23 mouse cellular contexts compared by ENCODE assay signal in the genomic region with DNA sequence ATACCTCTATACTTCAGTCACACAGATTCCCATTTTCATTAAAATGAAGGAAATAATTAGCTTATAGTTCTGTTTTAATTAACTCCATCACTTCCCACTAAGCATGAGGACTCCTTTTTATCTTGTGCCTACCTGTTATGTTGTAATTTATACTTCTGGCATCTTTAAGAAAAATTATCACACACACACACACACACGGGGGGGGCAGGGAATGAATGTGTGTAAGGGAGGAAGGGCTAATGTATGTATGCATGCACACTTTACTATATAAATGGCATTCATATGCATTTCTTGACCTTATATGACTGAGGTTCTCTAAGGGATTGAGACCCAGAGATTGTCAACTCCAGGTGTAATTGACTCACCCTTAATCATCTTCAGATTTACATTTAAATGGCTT. TPM values are rescaled to one million over a fixed set of nuclear protein-coding genes. Genes with fewer than 3 reads are reported as not detected.
DNase-seq lines count a peak whose midpoint lies in the region; ATAC-seq and TF ChIP-seq lines count a peak whose summit lies in the region.
"Had no signal": no experiment of that assay in that cellular context is flagged by ENCODE, and none has a peak within 500 bp of the region (broad histone marks: within the 10 kb centered on the region; RNA-seq: fewer than 3 reads in every experiment).

No protein-coding gene starts in this region.

- no peak for TF ChIP-seq CTCF in gastrocnemius, adult 2 months (IDR thresholded peaks at IDR 0.05)

- peaks cover 3% of the 10 kb centered on the region for H3K4me1 ChIP-seq in liver, embryonic 16.5 days (ENCODE audit: control insufficient read depth, low read depth, low read length)
- H3K4me1 ChIP-seq: embryonic facial prominence, embryonic 10.5 days; embryonic facial prominence, embryonic 13.5 days had no signal

- no peak overlapping the region for H3K4me2 ChIP-seq in liver, embryonic 16.5 days (ENCODE audit: low read depth, low read length)
- H3K4me2 ChIP-seq: embryonic facial prominence, embryonic 13.5 days; heart, embryonic 13.5 days; hindbrain, embryonic 14.5 days had no signal

- H3K9ac ChIP-seq in liver, embryonic 16.5 days (ENCODE audit: low read depth, low read length) = no peak overlapping the region
- H3K9ac ChIP-seq: embryonic facial prominence, embryonic 13.5 days; forebrain, postnatal 0 days; heart, embryonic 13.5 days; hindbrain, embryonic 14.5 days had no signal

- ATAC-seq in liver, embryonic 16.5 days (ENCODE audit: low read depth) = 0 out of 2 replicates have a peak, but pooled peaks have one; percentile 27
- ATAC-seq in erythroblast, adult 5-6 weeks (replicated peaks; ENCODE audit: low FRiP score, poor library complexity, severe bottlenecking) = peak; percentile 78
- ATAC-seq: forebrain, embryonic 14.5 days; forebrain, postnatal 0 days; hindbrain, postnatal 0 days; inflammation-experienced regulatory T-cells, adult 6 months; Patski had no signal

- H3K27ac ChIP-seq in gastrocnemius, adult 2 months = peak overlapping the region; percentile 84
- no peak overlapping the region for H3K27ac ChIP-seq in liver, embryonic 16.5 days (ENCODE audit: low read length)
- H3K27ac ChIP-seq: embryonic facial prominence, embryonic 10.5 days; embryonic facial prominence, embryonic 13.5 days; heart, adult 2 months; heart, embryonic 10.5 days; heart, embryonic 13.5 days; hindbrain, embryonic 14.5 days; hindbrain, postnatal 0 days had no signal

- H3K9me3 ChIP-seq in liver, embryonic 16.5 days (replicated peaks; ENCODE audit: control insufficient read depth, low read length) = no peaks in the 10 kb centered on the region
- H3K9me3 ChIP-seq: embryonic facial prominence, embryonic 10.5 days; embryonic facial prominence, embryonic 13.5 days; heart, embryonic 10.5 days; heart, embryonic 13.5 days had no signal

- no peaks in the 10 kb centered on the region for H3K36me3 ChIP-seq in liver, embryonic 16.5 days (ENCODE audit: control insufficient read depth, insufficient read depth)
- H3K36me3 ChIP-seq: embryonic facial prominence, embryonic 10.5 days; embryonic facial prominence, embryonic 13.5 days; heart, embryonic 10.5 days; heart, embryonic 13.5 days had no signal

- intact Hi-C loops in gastrocnemius, adult 2 months (cut with DNase I) = no loop called here

- WGBS in liver, embryonic 16.5 days (ENCODE audit: insufficient replicate concordance) = 45% methylated on average over 1 of the region's 1 CpGs

- no peak overlapping the region for H3K4me3 ChIP-seq in gastrocnemius, adult 2 months
- no peak overlapping the region for H3K4me3 ChIP-seq in liver, embryonic 16.5 days (ENCODE audit: low read depth, low read length)
- H3K4me3 ChIP-seq: embryonic facial prominence, embryonic 10.5 days; embryonic facial prominence, embryonic 13.5 days; heart, adult 2 months; heart, embryonic 10.5 days; heart, embryonic 13.5 days had no signal

- no peak for DNase-seq in gastrocnemius, adult 2 months
- DNase-seq in gastrocnemius, postnatal 25 days = no peak
- no peak for DNase-seq in liver
- DNase-seq in layer of hippocampus, adult 8-10 months (ENCODE audit: low spot score in 2 of 2) = no peak
- DNase-seq: adrenal gland, postnatal 10 days; adrenal gland, postnatal 36 days; cerebellum, adult 11 months; forebrain, postnatal 0 days; gastrocnemius, postnatal 36 days; heart, postnatal 14 days; heart, postnatal 4 days had no signal

- H3K27me3 ChIP-seq in liver, embryonic 16.5 days (ENCODE audit: control insufficient read depth, insufficient read depth, low read depth, low read length) = no peaks in the 10 kb centered on the region
- H3K27me3 ChIP-seq: embryonic facial prominence, embryonic 13.5 days; heart, embryonic 13.5 days; Patski had no signal

RNA-seq across cellular contexts. Expression of gene Lcor, which starts 33.1 kb away (rescaled TPM):
- 10 to 100 TPM; 13.0 to 18.9 TPM for total RNA-seq in gastrocnemius, adult 2 months (2021)
- total RNA-seq in gastrocnemius, postnatal 25 days (2021) = 10 to 100 TPM; 11.9 to 13.4 TPM
- 6.3 and 6.9 TPM in 2 replicates for polyA plus RNA-seq in liver, embryonic 16.5 days (2015; fragmentation: Nextera tagmentation; extraction: Ambion mirVana)
- 57.1 and 63.6 TPM in 2 replicates for total RNA-seq in erythroblast, adult 5-6 weeks (2015; ENCODE audit: low replicate concordance)
- 136 and 155 TPM in 2 replicates for total RNA-seq in erythroblast, adult 5-6 weeks (2017; ENCODE audit: low replicate concordance)
- total RNA-seq in layer of hippocampus, adult 8-10 months (2022) = 10 to 100 TPM; 18.7 to 21.9 (median 20.4) TPM
